Mouse (Mus musculus): ENCODE results near the gene Mslnl.
A peak's percentile ranks its signal among the peaks of the same experiment; 100 is the strongest.

The Mslnl gene

DNA sequence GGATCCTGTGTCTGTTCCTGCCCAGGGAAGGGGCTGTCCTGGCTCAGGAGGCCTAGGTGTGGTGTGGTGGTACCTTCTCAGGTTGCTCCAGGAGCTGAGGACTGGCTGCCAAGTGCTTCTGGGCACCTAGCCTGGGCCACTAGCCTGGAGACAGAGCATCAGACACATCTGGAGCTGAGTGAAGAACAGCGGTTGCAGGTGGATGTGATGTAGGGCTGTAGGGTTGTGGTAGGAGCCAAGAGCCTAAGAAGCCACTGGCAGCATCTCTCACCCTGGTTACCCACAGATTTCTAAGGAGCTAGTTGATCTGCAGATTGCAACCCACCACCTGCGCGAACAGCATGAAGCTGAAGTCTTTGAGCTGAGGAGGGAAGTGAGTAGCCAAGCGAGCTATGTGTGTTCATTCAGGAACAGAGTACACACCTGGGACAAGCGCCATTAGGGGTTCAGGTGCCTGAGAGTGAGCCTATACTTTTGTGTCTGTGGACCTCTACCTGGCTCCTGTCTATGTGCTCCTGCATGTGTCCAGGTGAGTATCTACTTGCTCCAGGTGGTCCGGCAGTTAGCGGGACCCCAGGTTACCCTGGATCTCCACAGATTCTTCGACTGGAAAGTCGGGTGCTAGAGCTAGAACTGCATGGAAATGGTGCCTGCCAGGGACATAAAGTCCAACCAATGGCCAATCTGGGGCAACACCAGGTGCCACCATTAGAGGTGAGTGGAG is 51.1 kb downstream of the Mslnl start:
- DNase-seq = no peak

DNA sequence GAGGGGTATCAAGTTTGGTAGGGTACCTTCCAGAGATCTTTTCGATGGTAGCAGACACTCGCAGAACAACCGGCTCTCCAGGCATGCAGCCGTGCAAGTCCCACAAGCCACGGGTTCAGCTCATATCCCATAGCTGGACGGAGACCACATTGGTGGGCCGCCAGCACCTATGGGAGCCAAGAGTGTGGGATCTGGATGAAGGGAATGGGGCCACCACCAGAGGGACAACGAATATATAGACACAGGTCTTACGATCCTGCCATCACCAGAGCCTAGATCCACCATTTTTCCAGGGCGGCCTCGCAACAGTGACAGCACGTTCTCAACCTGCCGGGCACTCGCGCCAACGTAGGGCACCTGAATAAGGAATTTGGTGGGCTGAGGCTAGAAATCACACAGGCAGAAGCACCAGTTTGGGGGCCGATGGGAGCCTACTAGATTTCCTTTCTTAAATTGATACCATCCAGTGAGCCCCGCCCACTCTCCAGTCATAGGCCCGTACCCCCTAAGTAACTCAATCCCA is 55.5 kb downstream of the Mslnl start:
- DNase-seq = no peak

DNA sequence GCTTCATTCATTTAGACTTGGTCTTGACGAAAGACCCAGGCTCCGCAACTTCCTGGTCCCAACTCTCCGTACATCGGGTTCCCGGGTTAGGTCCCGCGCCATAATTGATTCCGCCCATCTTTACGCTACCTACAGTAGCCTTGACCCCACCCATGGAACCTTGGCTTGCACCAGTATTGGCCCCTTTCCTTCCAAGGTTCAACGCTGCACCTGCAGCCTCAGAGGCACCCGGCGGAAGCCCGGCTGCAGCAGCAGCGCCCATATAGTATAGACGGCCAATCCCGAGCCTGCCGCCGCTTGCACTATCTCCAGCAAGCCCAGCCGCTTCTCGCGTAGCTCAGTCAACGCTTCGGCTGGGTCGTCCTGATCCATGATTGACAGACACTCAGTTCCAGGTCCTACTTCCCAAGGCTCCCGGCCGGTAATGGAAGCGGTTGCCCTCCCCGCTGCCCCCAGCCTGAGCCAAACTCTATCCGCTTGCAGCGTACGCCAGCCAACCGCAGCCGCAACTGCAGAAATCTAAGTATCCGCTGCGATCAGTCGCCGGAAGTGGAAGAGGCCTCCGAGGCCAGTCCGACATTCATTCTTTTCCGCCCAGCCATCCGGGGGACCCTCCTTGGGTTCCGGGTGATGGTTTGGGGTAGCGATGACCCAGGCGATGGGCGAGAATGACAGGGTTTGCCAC is 56.1 kb downstream of the Mslnl start:
- peak; percentile 83 to 84 for DNase-seq

DNA sequence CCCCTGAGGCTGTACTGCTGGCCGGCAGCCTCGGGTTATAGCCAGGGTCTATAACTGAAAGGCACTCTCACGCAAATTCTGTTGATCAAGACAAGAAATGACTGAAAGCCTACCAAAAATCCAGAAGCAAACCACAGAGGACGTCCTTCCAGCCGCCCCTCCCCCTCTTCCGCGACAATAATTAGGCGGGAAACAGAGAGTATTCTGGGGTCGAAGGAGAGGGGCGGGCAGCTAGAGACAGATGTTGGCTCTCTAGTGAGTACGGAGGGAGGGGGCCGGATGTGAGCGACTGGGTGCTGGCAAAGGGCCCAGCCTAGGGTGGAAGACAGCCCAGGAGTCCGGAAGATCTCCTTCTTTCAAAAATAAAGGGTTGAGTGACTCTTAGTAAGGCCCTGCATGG is 56.8 kb downstream of the Mslnl start, which contains the start of gene Fam173a:
Gene Fam173a (minus strand): TSS at position 287 of the 400 bp plus-strand sequence.
- peak; percentile 83 to 88 for DNase-seq

DNA sequence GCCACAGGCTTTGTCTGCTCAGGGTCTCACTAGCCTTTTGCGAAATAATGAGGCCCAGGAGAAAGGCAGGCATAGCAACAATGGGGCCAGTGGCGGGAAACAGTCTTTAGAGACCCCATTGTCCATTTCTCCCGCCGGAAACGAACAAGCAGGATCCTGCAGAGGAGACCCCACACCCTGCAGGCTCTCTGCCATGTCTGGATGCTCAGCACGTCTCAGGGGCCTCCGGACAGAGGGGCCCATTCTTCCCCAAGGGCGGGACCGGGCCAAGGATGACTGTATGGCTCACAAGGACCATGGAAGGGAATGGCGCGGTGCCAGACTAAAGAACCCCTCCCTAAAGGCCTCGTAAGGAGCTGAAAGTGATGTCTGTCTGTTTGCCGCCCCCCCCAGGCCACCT is 58.4 kb downstream of the Mslnl start:
- no peak for DNase-seq

DNA sequence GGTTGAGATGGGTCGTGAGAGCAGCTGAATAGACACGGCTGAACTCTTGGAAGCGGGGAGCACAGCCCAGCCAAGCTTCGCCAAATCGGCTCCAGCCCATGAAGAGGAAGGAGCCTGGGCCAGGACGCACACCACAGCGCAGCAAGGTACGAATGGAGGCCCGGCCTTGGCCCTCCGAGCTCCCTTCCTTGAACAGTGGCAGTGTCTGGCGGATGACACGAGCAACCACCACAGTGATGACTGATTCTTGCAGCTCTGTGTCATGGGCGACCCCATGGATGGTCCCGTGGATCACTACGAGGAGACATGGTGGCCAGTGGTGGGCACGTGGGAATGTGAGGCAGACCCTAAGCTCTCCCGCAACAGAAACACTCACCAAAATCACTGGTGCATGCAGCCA is 59.2 kb downstream of the Mslnl start:
- no peak for DNase-seq

DNA sequence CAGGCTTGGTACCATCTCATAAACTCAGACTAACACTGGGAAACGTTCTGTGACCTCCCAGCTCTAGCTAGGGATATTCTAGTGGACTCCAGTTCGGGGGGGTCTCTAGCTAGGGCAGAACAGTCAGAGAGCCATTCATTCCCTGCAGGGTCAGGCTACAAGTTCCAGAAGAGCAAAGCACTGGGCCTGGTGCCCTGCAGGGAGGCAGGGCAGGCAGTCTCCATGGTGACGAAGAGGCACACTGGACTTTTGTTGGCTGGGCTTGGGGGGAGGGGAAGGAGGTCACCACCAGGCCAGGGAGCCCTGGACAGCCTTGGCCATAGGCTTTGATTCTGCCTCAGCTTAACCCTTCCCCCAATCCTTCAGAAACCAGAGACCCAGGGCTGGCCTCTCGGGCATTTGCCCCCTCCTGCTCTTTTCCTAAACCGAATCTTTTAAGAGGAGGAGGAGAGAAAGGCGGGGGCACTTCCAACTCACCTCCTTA is 59.8 kb downstream of the Mslnl start, which contains the start of gene AC134908.4:
Gene AC134908.4 (minus strand): TSS at position 51 of the 484 bp plus-strand sequence.
- no peak for DNase-seq

DNA sequence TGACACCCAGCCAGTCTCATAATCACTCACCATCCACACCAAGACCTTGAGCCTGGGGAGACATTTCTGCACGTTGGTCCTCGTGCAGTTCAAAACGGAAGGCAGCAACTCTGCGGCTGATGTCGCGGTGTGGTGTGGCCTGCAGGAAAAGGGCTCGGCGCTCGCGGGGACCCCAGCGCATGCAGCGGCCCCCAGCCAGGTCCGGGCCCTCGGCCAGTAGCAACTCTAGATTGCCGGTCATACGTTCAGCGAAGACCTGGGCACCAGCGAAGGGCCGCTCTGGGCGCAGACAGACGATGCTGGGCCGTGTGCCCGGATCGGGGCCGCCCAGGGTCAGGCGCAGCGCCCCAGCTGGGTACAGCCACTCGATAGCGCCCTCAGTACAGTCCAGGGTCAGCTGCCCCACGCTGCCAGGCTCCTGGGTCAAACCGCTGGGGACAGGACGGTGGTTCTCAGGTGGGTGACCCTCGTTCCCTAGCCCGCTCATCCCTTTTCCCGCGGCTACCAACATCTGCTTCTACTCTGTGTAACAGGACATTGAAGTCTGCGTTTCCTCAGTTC is 60.4 kb downstream of the Mslnl start:
- peak in 1 of 2 experiments; percentile 30 for DNase-seq

DNA sequence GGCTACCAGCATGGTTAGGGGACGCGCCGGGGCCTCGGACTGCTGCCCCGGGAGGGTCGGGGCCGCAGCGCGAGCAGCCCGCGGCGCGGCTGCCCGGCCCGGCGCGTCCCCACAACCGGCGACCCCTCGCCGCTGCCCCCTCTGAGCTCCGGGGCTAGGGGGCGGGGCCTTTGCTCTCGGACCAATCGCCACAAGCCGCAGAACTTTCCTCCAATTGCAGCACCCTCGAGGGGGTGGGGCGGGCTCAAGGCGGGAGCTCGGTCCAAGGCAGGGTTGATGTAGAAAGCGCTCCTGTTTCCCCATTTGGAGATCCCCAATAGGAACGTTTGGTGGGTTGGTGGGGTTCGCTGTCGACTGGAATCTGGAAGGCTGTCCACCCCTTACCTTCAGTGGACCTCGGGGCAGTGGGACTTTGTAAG is 61.1 kb downstream of the Mslnl start, which contains the start of gene Metrn:
Gene Metrn (minus strand): TSS at position 186 of the 419 bp plus-strand sequence.
- DNase-seq = peak; percentile 91 to 93
